In the genomic region with DNA sequence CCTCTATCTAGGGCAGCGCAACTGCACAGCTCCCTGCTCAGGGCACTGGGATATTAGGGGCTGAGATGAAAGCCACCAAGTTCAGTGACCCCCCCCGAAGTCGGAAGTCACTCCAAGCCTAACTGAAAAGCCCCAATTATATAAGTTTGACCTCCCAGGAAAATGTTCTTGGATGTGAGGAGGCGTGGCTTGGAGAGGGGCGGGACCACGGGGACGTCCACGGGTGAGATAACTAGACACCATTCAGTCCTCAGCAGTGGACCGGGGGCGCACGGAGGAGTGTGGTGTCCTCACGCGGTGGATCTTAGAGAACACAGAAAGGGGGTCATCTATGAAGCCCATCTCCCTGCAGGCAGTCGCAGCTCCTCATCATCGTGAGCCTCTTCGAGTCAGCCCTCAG, we compare ENCODE assay signal across 18 mouse cellular contexts. TPM values are rescaled to one million over a fixed set of nuclear protein-coding genes. Genes with fewer than 3 reads are reported as not detected.
DNase-seq lines count a peak whose midpoint lies in the region; ATAC-seq lines count a peak whose summit lies in the region.
"Had no signal": no experiment of that assay in that cellular context is flagged by ENCODE, and none has a peak within 500 bp of the region (broad histone marks: within the 10 kb centered on the region; RNA-seq: fewer than 3 reads in every experiment).

No protein-coding gene starts in this region.

- peaks cover 71% of the 10 kb centered on the region for H3K4me1 ChIP-seq in midbrain, embryonic 10.5 days
- peaks cover 33% of the 10 kb centered on the region for H3K4me1 ChIP-seq in midbrain, embryonic 11.5 days (ENCODE audit: control insufficient read depth, insufficient read depth, low read length)
- peaks cover 56% of the 10 kb centered on the region for H3K4me1 ChIP-seq in midbrain, embryonic 15.5 days

- DNase-seq in cerebellum, adult 18-20 months, result peak; percentile 46 to 52
- no peak for DNase-seq in midbrain, embryonic 10.5 days (ENCODE audit: low spot score)
- no peak for DNase-seq in midbrain, embryonic 11.5 days (ENCODE audit: low spot score, missing footprints)
- DNase-seq in lung, postnatal 36 days, result no peak
- DNase-seq in layer of hippocampus, adult 9-11 months, result no peak
- DNase-seq in thymus, postnatal 14 days, result no peak
- DNase-seq: adrenal gland, postnatal 25 days; gastrocnemius, adult 2 months; heart, postnatal 10 days; kidney, postnatal 25 days; layer of hippocampus, postnatal 36 days; lung, postnatal 10 days; thymus, adult 2 months had no signal

- H3K4me3 ChIP-seq in midbrain, embryonic 10.5 days, result peak overlapping the region; percentile 72; the same call in 1 of the 2 replicates
- H3K4me3 ChIP-seq in midbrain, embryonic 11.5 days (ENCODE audit: low read depth, low read length), result no peak overlapping the region
- peak overlapping the region; percentile 82 for H3K4me3 ChIP-seq in midbrain, embryonic 15.5 days
- H3K4me3 ChIP-seq: embryonic facial prominence, embryonic 10.5 days; gastrocnemius, adult 2 months had no signal

- H3K27me3 ChIP-seq in midbrain, embryonic 10.5 days (ENCODE audit: low read depth, poor library complexity, severe bottlenecking), result peaks cover 85% of the 10 kb centered on the region
- peaks cover 58% of the 10 kb centered on the region for H3K27me3 ChIP-seq in midbrain, embryonic 11.5 days (ENCODE audit: control insufficient read depth, insufficient read depth, low read length)
- peaks cover 11% of the 10 kb centered on the region; the same call in 1 of the 2 replicates for H3K27me3 ChIP-seq in midbrain, embryonic 15.5 days (replicated peaks)

- no peak overlapping the region for H3K9ac ChIP-seq in midbrain, embryonic 11.5 days (ENCODE audit: low read length)
- no peak overlapping the region; the same call in 1 of the 2 replicates for H3K9ac ChIP-seq in midbrain, embryonic 15.5 days
- H3K9ac ChIP-seq: liver, embryonic 14.5 days had no signal

- ATAC-seq in cerebellum, adult (ENCODE audit: insufficient number of reproducible peaks, low FRiP score, low TSS enrichment), result no peak
- ATAC-seq in midbrain, embryonic 11.5 days (ENCODE audit: low FRiP score), result no peak
- no peak for ATAC-seq in midbrain, embryonic 15.5 days (replicated peaks)
- ATAC-seq: intestine, embryonic 16.5 days had no signal

- no peak overlapping the region for H3K27ac ChIP-seq in midbrain, embryonic 10.5 days (replicated peaks)
- no peak overlapping the region for H3K27ac ChIP-seq in midbrain, embryonic 11.5 days (ENCODE audit: low read depth, low read length)
- no peak overlapping the region for H3K27ac ChIP-seq in midbrain, embryonic 15.5 days
- H3K27ac ChIP-seq: embryonic facial prominence, embryonic 10.5 days; gastrocnemius, adult 2 months; liver, embryonic 14.5 days had no signal

- H3K9me3 ChIP-seq in midbrain, embryonic 10.5 days (replicated peaks), result no peaks in the 10 kb centered on the region
- H3K9me3 ChIP-seq in midbrain, embryonic 11.5 days (ENCODE audit: control insufficient read depth, low read length), result no peaks in the 10 kb centered on the region
- no peaks in the 10 kb centered on the region for H3K9me3 ChIP-seq in midbrain, embryonic 15.5 days
- H3K9me3 ChIP-seq: embryonic facial prominence, embryonic 10.5 days had no signal

- H3K4me2 ChIP-seq in midbrain, embryonic 11.5 days, result no peak overlapping the region
- peak overlapping the region; percentile 85 for H3K4me2 ChIP-seq in midbrain, embryonic 15.5 days

- 21% methylated on average over 16 of the region's 16 CpGs for WGBS in midbrain, embryonic 10.5 days
- 16% methylated on average over 16 of the region's 16 CpGs for WGBS in midbrain, embryonic 11.5 days
- 17% methylated on average over 16 of the region's 16 CpGs for WGBS in midbrain, embryonic 15.5 days

- H3K36me3 ChIP-seq in midbrain, embryonic 10.5 days, result no peaks in the 10 kb centered on the region
- no peaks in the 10 kb centered on the region for H3K36me3 ChIP-seq in midbrain, embryonic 11.5 days (ENCODE audit: control insufficient read depth, insufficient read depth, low read length)
- H3K36me3 ChIP-seq in midbrain, embryonic 15.5 days (replicated peaks), result no peaks in the 10 kb centered on the region
- H3K36me3 ChIP-seq: embryonic facial prominence, embryonic 10.5 days had no signal

RNA-seq across cellular contexts. Expression of a gene that starts 3.4 kb away (rescaled TPM):
- 9.5 and 19.8 TPM in 2 replicates for polyA plus RNA-seq in midbrain, embryonic 10.5 days (2016; fragmentation: Nextera tagmentation; extraction: Ambion mirVana)
- polyA plus RNA-seq in midbrain, embryonic 11.5 days (2014; fragmentation: Nextera tagmentation; extraction: Ambion mirVana), result 15.2 and 16.5 TPM in 2 replicates
- polyA plus RNA-seq in midbrain, embryonic 15.5 days (2015; fragmentation: Nextera tagmentation; extraction: Ambion mirVana), result 93.1 and 96.3 TPM in 2 replicates

Comparison
In these comparisons a context has a peak if more than half of its experiments do, and no peak if none do; other contexts are left out.
1. DNase-seq: peak in cerebellum, adult 18-20 months (2 of 2); none in midbrain, embryonic 10.5 days (single experiment), midbrain, embryonic 11.5 days (single experiment), lung, postnatal 36 days (single experiment), layer of hippocampus, adult 9-11 months (single experiment) and thymus, postnatal 14 days (single experiment).